Mouse (Mus musculus): Measurements from ENCODE around the gene Pclaf. TPM values are rescaled to one million over a fixed set of nuclear protein-coding genes. Genes with fewer than 3 reads are reported as not detected.
A peak's percentile ranks its signal among the peaks of the same experiment; 100 is the strongest.

Pclaf gene
- polyA plus RNA-seq (2014; fragmentation: Nextera tagmentation; extraction: Ambion mirVana) = 106 and 114 TPM in 2 replicates

DNA sequence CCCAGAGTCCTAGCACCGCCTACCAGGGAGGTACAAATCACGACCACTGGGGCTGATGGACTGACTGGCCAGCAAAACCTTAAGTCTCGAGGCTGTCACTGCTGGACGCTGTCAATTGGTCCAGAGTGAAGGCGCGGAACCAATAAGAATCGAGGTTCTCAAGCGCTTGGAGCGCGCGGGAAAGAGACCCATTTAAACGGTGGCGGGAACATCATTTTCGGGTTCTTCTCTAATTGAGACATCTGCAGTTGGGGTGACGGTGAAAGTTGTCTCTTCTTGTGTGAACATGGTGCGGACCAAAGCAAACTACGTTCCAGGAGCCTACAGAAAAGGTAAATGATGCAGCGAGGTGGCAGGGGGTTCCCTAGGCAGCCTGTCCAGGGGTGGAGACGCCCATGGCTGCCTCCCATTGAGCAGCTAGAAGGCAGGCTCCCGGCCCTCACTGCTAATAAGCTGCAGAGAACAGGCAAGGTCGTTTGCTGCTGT, at the start of gene Pclaf:
Pclaf (plus strand) TSS at position 95 of the 486 bp plus-strand sequence.
- Histone ChIP-seq H3K9me3 (ENCODE audit: control insufficient read depth, low read length) (no peaks in the 10 kb centered on the region), H3K36me3 (ENCODE audit: control insufficient read depth, insufficient read depth, low read length) (peaks cover 16% of the 10 kb centered on the region), H3K9ac (ENCODE audit: low read depth, low read length) (peak within 1 kb of the TSS; percentile 73), H3K4me2 (ENCODE audit: low read depth, low read length) (peak within 1 kb of the TSS; percentile 86), H3K27me3 (replicated peaks; ENCODE audit: control insufficient read depth, insufficient read depth, low read length) (no peaks in the 10 kb centered on the region), H3K4me1 (ENCODE audit: control insufficient read depth, insufficient read depth, low read length) (peaks cover 10% of the 10 kb centered on the region; the same call in 1 of the 2 replicates), H3K4me3 (ENCODE audit: low read depth, low read length) (peak within 1 kb of the TSS; percentile 59), H3K27ac (replicated peaks; ENCODE audit: low read depth, low read length) (peak within 1 kb of the TSS; percentile 57; the same call in 1 of the 2 replicates)
- under 1% methylated on average over 20 of the region's 21 CpGs for WGBS
- DNase-seq (ENCODE audit: low spot score) = peak; percentile 98
- ATAC-seq (ENCODE audit: low read depth) = peak; percentile 97

GRCm38 (mm10) chr9:65844421-65845165, 45.4 kb upstream of the Pclaf start:
- Histone ChIP-seq H3K4me3 (ENCODE audit: low read depth, low read length) (no peak overlapping the region), H3K27ac (replicated peaks; ENCODE audit: low read depth, low read length) (no peak overlapping the region), H3K4me1 (ENCODE audit: control insufficient read depth, insufficient read depth, low read length) (no peaks in the 10 kb centered on the region), H3K36me3 (ENCODE audit: control insufficient read depth, insufficient read depth, low read length) (peaks cover 28% of the 10 kb centered on the region), H3K9ac (ENCODE audit: low read depth, low read length) (no peak overlapping the region), H3K27me3 (replicated peaks; ENCODE audit: control insufficient read depth, insufficient read depth, low read length) (no peaks in the 10 kb centered on the region), H3K9me3 (ENCODE audit: control insufficient read depth, low read length) (no peaks in the 10 kb centered on the region), H3K4me2 (ENCODE audit: low read depth, low read length) (no peak overlapping the region)
- 78% methylated on average over 7 of the region's 7 CpGs for WGBS
- DNase-seq (ENCODE audit: low spot score) (peak; percentile 61), ATAC-seq (ENCODE audit: low read depth) (no peak)

- H3K27ac ChIP-seq (replicated peaks; ENCODE audit: low read depth, low read length) = peak overlapping the region; percentile 11; the same call in 1 of the 2 replicates
- ATAC-seq (ENCODE audit: low read depth) (no peak), DNase-seq (ENCODE audit: low spot score) (peak; percentile 82)
These were observed 41.9 kb upstream of the Pclaf start for GRCm38 (mm10) chr9:65848154-65848553.

DNA sequence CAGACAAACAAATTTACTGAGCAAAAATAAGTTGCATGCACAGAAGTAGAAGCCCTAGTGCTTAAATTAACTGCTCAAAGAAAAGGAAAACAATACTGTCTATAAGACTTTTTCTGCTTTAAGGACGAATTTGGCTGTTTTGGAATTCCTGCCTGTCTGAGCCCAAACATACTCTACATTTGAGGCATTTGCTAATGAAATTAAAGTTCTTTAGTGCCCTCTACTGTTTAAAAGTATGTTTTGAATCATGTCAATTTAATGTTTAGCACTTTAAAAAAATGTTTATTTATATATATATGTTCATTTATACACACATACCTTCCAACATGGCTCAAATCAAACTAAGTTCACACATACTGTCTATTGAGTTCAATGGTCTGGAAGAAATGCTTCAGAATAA, 39.8 kb upstream of the Pclaf start:
- 10% methylated on average over 1 of the region's 1 CpGs for WGBS
- Histone ChIP-seq H3K4me3 (ENCODE audit: low read depth, low read length) (no peak overlapping the region), H3K4me1 (ENCODE audit: control insufficient read depth, insufficient read depth, low read length) (no peaks in the 10 kb centered on the region), H3K9me3 (ENCODE audit: control insufficient read depth, low read length) (no peaks in the 10 kb centered on the region), H3K4me2 (ENCODE audit: low read depth, low read length) (no peak overlapping the region), H3K27ac (replicated peaks; ENCODE audit: low read depth, low read length) (no peak overlapping the region), H3K9ac (ENCODE audit: low read depth, low read length) (no peak overlapping the region), H3K27me3 (replicated peaks; ENCODE audit: control insufficient read depth, insufficient read depth, low read length) (no peaks in the 10 kb centered on the region), H3K36me3 (ENCODE audit: control insufficient read depth, insufficient read depth, low read length) (peaks cover 61% of the 10 kb centered on the region)
- peak; percentile 69 for DNase-seq (ENCODE audit: low spot score)
- no peak for ATAC-seq (ENCODE audit: low read depth)

More at GRCm38 (mm10) chr9:65848154-65848553, 41.9 kb upstream of the Pclaf start:
- Histone ChIP-seq H3K27me3 (replicated peaks; ENCODE audit: control insufficient read depth, insufficient read depth, low read length) (no peaks in the 10 kb centered on the region), H3K4me1 (ENCODE audit: control insufficient read depth, insufficient read depth, low read length) (no peaks in the 10 kb centered on the region), H3K4me2 (ENCODE audit: low read depth, low read length) (no peak overlapping the region), H3K9ac (ENCODE audit: low read depth, low read length) (no peak overlapping the region), H3K4me3 (ENCODE audit: low read depth, low read length) (no peak overlapping the region), H3K36me3 (ENCODE audit: control insufficient read depth, insufficient read depth, low read length) (peaks cover 43% of the 10 kb centered on the region), H3K9me3 (ENCODE audit: control insufficient read depth, low read length) (no peaks in the 10 kb centered on the region)

DNA sequence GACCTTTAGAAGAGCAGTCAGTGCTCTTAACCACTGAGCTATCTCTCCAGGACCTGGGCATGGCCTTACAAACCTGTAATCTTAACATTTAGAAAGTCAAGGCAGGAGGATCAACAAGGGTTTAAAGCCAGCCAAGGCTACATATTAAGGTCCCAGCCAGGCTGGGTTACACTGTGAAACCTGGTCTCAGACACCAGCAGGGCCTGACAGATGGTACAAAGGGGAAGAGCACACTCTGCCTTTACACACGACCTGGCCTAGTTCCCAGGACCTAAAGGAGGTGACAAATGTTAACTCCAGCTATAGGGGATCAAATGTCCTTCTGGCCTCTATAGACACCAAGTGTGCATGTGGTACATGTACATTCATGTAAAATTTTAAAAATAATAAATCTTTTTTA, 30.4 kb upstream of the Pclaf start:
- H3K27ac ChIP-seq (replicated peaks; ENCODE audit: low read depth, low read length) = no peak overlapping the region
- peaks cover 83% of the 10 kb centered on the region for H3K36me3 ChIP-seq (ENCODE audit: control insufficient read depth, insufficient read depth, low read length)
- ATAC-seq (ENCODE audit: low read depth) (no peak), DNase-seq (ENCODE audit: low spot score) (no peak)
- no peaks in the 10 kb centered on the region for H3K4me1 ChIP-seq (ENCODE audit: control insufficient read depth, insufficient read depth, low read length)
- no peaks in the 10 kb centered on the region for H3K27me3 ChIP-seq (replicated peaks; ENCODE audit: control insufficient read depth, insufficient read depth, low read length)
- no peak overlapping the region for H3K9ac ChIP-seq (ENCODE audit: low read depth, low read length)
- no peak overlapping the region for H3K4me3 ChIP-seq (ENCODE audit: low read depth, low read length)
- H3K9me3 ChIP-seq (ENCODE audit: control insufficient read depth, low read length) = no peaks in the 10 kb centered on the region
- H3K4me2 ChIP-seq (ENCODE audit: low read depth, low read length) = no peak overlapping the region
- 57% methylated on average over 1 of the region's 1 CpGs for WGBS

- DNase-seq (ENCODE audit: low spot score) (peak; percentile 96), ATAC-seq (ENCODE audit: low read depth) (peak; percentile 98)
- H3K27me3 ChIP-seq (replicated peaks; ENCODE audit: control insufficient read depth, insufficient read depth, low read length) = no peaks in the 10 kb centered on the region
- peaks cover 11% of the 10 kb centered on the region for H3K36me3 ChIP-seq (ENCODE audit: control insufficient read depth, insufficient read depth, low read length)
- peak overlapping the region; percentile 72 for H3K4me3 ChIP-seq (ENCODE audit: low read depth, low read length)
- no peaks in the 10 kb centered on the region for H3K4me1 ChIP-seq (ENCODE audit: control insufficient read depth, insufficient read depth, low read length)
- peak overlapping the region; percentile 77 for H3K9ac ChIP-seq (ENCODE audit: low read depth, low read length)
- WGBS = under 1% methylated on average over 37 of the region's 37 CpGs
- H3K4me2 ChIP-seq (ENCODE audit: low read depth, low read length) = peak overlapping the region; percentile 70
- H3K27ac ChIP-seq (replicated peaks; ENCODE audit: low read depth, low read length) = peak overlapping the region; percentile 73
- no peaks in the 10 kb centered on the region for H3K9me3 ChIP-seq (ENCODE audit: control insufficient read depth, low read length)
These were observed 5.3 kb upstream of the Pclaf start for GRCm38 (mm10) chr9:65884564-65885315.

DNA sequence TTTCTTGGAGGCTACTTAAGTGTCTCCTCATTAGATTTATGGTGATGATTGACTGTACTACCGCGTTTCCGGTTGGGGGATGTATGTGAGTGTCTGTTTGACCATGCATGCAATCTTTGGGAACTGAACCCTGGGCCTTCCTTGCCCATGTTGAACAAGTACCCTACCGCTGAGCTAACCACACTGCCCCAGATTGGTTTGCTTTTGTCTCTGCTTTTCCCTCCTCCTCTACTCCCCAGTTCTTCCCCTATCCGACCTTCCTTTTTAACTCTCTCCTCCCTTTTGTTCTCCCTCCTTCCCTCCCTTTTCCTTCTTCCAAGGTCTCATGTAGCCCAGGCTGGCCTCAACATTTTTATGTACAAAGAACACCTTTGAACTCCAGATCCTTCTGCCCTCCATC, 1.1 kb downstream of the Pclaf start:
- no peaks in the 10 kb centered on the region for H3K27me3 ChIP-seq (replicated peaks; ENCODE audit: control insufficient read depth, insufficient read depth, low read length)
- DNase-seq (ENCODE audit: low spot score) (peak; percentile 13), ATAC-seq (ENCODE audit: low read depth) (no peak)
- no peak overlapping the region; the same call in 1 of the 2 replicates for H3K27ac ChIP-seq (replicated peaks; ENCODE audit: low read depth, low read length)
- 3% methylated on average over 5 of the region's 5 CpGs for WGBS
- no peaks in the 10 kb centered on the region for H3K9me3 ChIP-seq (ENCODE audit: control insufficient read depth, low read length)
- peak overlapping the region; percentile 73 for H3K9ac ChIP-seq (ENCODE audit: low read depth, low read length)
- H3K36me3 ChIP-seq (ENCODE audit: control insufficient read depth, insufficient read depth, low read length) = peaks cover 23% of the 10 kb centered on the region
- H3K4me3 ChIP-seq (ENCODE audit: low read depth, low read length) = peak overlapping the region; percentile 59
- H3K4me1 ChIP-seq (ENCODE audit: control insufficient read depth, insufficient read depth, low read length) = peaks cover 10% of the 10 kb centered on the region; the same call in 1 of the 2 replicates
- peak overlapping the region; percentile 86 for H3K4me2 ChIP-seq (ENCODE audit: low read depth, low read length)

DNA sequence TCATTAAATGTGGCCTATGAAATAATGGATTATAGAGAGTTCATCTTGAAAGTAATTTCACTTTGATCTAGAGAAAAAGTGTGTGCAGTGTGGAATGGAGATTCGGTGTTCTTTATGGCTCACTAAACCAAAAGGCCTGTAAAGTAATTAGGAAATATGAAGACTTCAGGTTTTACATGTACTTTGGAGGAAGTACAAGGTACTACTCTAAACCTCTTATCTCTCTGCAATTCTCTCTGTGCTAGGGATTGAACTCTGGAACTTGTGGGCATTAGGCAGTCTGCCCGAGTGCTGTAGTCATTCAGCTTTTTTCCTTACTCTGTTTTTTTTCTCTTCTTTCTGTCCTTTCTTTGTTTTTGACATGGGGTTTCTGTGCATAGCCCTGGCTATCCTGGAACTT, 6.9 kb downstream of the Pclaf start:
- Histone ChIP-seq H3K27ac (replicated peaks; ENCODE audit: low read depth, low read length) (no peak overlapping the region), H3K4me2 (ENCODE audit: low read depth, low read length) (no peak overlapping the region), H3K9me3 (ENCODE audit: control insufficient read depth, low read length) (no peaks in the 10 kb centered on the region), H3K4me3 (ENCODE audit: low read depth, low read length) (no peak overlapping the region), H3K36me3 (ENCODE audit: control insufficient read depth, insufficient read depth, low read length) (peaks cover 59% of the 10 kb centered on the region), H3K9ac (ENCODE audit: low read depth, low read length) (no peak overlapping the region), H3K4me1 (ENCODE audit: control insufficient read depth, insufficient read depth, low read length) (0 out of 2 replicates have a peak, but pooled peaks cover under 1% of the 10 kb centered on the region), H3K27me3 (replicated peaks; ENCODE audit: control insufficient read depth, insufficient read depth, low read length) (no peaks in the 10 kb centered on the region)
- 91% methylated on average over 2 of the region's 2 CpGs for WGBS
- ATAC-seq (ENCODE audit: low read depth) = no peak
- no peak for DNase-seq (ENCODE audit: low spot score)
